Mouse (Mus musculus) hindbrain, postnatal 0 days (tissue): ENCODE data around the gene Wnk1. TPM values are rescaled to one million over a fixed set of nuclear protein-coding genes. Genes with fewer than 3 reads are reported as not detected.

ENCODE experiments used
- ATAC-seq: fragments of 200-750 bp; cut with Nextera tagmentation; 2 replicates; pipeline ENCODE4 v1.8.0; 2017; ENCODE audit warnings: mild to moderate bottlenecking, moderate TSS enrichment, moderate library complexity
- DNase-seq: peaks from one replicate; pipeline ENCODE4 v3.0.0-alpha.2; 2015; ENCODE audit warnings: low spot score
- H3K27ac ChIP-seq: fragments of 300-500 bp; sonication (generic); 2 replicates; pipeline ENCODE4 v1.5.1; 2014; ENCODE audit warnings: mild to moderate bottlenecking
- H3K27me3 ChIP-seq: fragments of 300-500 bp; sonication (generic); 2 replicates; pipeline ENCODE4 v1.6.1; 2014; ENCODE audit warnings: low read length, mixed read lengths; ENCODE audit not compliant: insufficient read depth
- H3K36me3 ChIP-seq: fragments of 300-500 bp; sonication (generic); 2 replicates; pipeline ENCODE4 v1.6.1; 2014; ENCODE audit warnings: low read length, mixed read lengths; ENCODE audit not compliant: insufficient read depth
- H3K4me1 ChIP-seq: fragments of 300-500 bp; sonication (generic); 2 replicates; pipeline ENCODE4 v1.6.1; 2014; ENCODE audit warnings: antibody characterized with exemption, low read length, mixed read lengths; ENCODE audit not compliant: insufficient read depth
- H3K4me2 ChIP-seq: fragments of 300-500 bp; sonication (generic); 2 replicates; pipeline ENCODE4 v1.6.1; 2014; ENCODE audit warnings: low read depth, mild to moderate bottlenecking, low read length, moderate library complexity, mixed read lengths
- H3K4me3 ChIP-seq: fragments of 300-500 bp; sonication (generic); 2 replicates; pipeline ENCODE4 v1.5.1; 2014; ENCODE audit warnings: low read length
- H3K9ac ChIP-seq: fragments of 300-500 bp; sonication (generic); replicated peaks from 2 replicates; pipeline ENCODE4 v1.6.1; 2014; ENCODE audit warnings: mild to moderate bottlenecking, low read length, moderate library complexity, mixed read lengths
- H3K9me3 ChIP-seq: fragments of 300-500 bp; sonication (generic); 2 replicates; pipeline ENCODE4 v1.6.1; 2016; ENCODE audit warnings: low read length, mixed read lengths
- CTCF ChIP-seq: IDR thresholded peaks from 2 replicates; pipeline ENCODE4 v1.5.1; 2016; ENCODE audit warnings: antibody characterized with exemption, control low read depth, low read depth
- WGBS: fragments of 180-500 bp; shearing (Covaris S2); extraction: QIAGEN DNeasy Blood & Tissue Kit; methylation state at CpG from one replicate; pipeline ENCODE4 v1.1.7; 2014; 5-methylcytosine and 5-hydroxymethylcytosine counted together
- polyA plus RNA-seq: library from polyadenylated mRNA; unstranded; fragments of >200 nt; fragmentation: Nextera tagmentation; extraction: Ambion mirVana; gene quantifications from 2 replicates; pipeline ENCODE4 v1.2.1, GENCODE M21; 2015
- total RNA-seq: library from RNA; depleted of rRNA; stranded (reverse); fragments of >200 nt; gene quantifications from 2 replicates; pipeline ENCODE4 v1.2.3, GENCODE M21; 2014

Gene Wnk1
- total and polyA plus RNA-seq, 2 experiments from 2014 or later, result 42.8 to 133 TPM

GRCm38 (mm10) chr6:120024577-120024976, 13.9 kb downstream of the Wnk1 start:
- H3K4me2 ChIP-seq, result no peak overlapping the region
- no peak overlapping the region for H3K9ac ChIP-seq
- DNase-seq (no peak), ATAC-seq (no peak)
- H3K9me3 ChIP-seq, result no peaks in the 10 kb centered on the region
- no peaks in the 10 kb centered on the region for H3K27me3 ChIP-seq
- no peak for TF ChIP-seq CTCF
- no peaks in the 10 kb centered on the region for H3K4me1 ChIP-seq
- H3K36me3 ChIP-seq, result no peaks in the 10 kb centered on the region
- no peak overlapping the region for H3K4me3 ChIP-seq
- H3K27ac ChIP-seq, result no peak overlapping the region

DNA sequence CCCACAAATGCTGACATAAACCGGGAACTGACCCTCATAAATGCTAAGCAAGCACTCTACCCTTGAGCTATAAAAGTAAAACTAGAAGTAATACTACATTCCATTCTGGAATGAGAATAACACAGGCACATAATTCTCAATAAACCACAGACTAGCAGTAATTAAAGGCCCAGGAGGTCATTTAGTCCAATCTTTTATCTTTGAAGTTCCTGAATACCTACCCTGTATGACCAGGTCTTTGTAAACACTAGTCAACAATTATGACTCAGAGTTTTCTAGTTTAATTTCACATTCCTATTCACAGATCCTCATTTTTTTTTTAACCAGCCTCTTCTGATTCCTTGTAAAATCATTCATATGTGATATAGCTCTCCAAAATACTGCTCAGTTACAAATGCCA, 14.7 kb downstream of the Wnk1 start:
- no peak for TF ChIP-seq CTCF
- ATAC-seq (no peak), DNase-seq (no peak)
- Histone ChIP-seq H3K4me1 (no peaks in the 10 kb centered on the region), H3K36me3 (no peaks in the 10 kb centered on the region), H3K9ac (no peak overlapping the region), H3K27ac (no peak overlapping the region), H3K9me3 (no peaks in the 10 kb centered on the region), H3K27me3 (no peaks in the 10 kb centered on the region), H3K4me2 (no peak overlapping the region), H3K4me3 (no peak overlapping the region)
- 91% methylated on average over 1 of the region's 1 CpGs for WGBS

GRCm38 (mm10) chr6:120022042-120022441, 16.4 kb downstream of the Wnk1 start:
- H3K27ac ChIP-seq, result no peak overlapping the region
- DNase-seq, result no peak
- H3K9me3 ChIP-seq, result no peaks in the 10 kb centered on the region
- 84% methylated on average over 3 of the region's 3 CpGs for WGBS
- TF ChIP-seq CTCF, result no peak
- ATAC-seq, result no peak
- H3K9ac ChIP-seq, result no peak overlapping the region
- H3K4me3 ChIP-seq, result no peak overlapping the region
- no peaks in the 10 kb centered on the region for H3K36me3 ChIP-seq
- no peaks in the 10 kb centered on the region for H3K4me1 ChIP-seq
- no peak overlapping the region for H3K4me2 ChIP-seq
- no peaks in the 10 kb centered on the region for H3K27me3 ChIP-seq

DNA sequence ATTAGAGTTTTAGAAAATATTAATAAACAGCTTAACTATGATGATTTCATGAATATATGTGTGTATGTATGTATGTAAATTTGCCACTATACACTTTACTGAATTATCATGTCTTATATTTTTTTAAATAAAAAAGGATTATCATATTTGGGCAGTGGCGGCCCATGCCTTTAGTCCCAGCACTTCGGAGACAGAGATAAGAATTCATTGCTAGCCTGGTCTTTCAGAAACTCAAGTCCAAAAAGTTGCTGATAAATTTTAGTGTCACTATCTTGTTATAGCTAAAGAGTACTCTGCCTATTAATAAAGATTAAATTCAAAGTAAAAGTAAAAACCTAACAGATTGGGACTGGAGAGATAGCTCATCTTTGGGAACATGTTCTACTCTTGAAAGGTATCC, 18.8 kb downstream of the Wnk1 start:
- no peaks in the 10 kb centered on the region for H3K4me1 ChIP-seq
- no peak for DNase-seq
- no peaks in the 10 kb centered on the region for H3K27me3 ChIP-seq
- 99% methylated on average over 2 of the region's 2 CpGs for WGBS
- no peaks in the 10 kb centered on the region for H3K9me3 ChIP-seq
- no peak for ATAC-seq
- H3K4me3 ChIP-seq, result no peak overlapping the region
- H3K27ac ChIP-seq, result no peak overlapping the region
- no peak overlapping the region for H3K9ac ChIP-seq
- H3K4me2 ChIP-seq, result no peak overlapping the region
- TF ChIP-seq CTCF, result no peak
- H3K36me3 ChIP-seq, result no peaks in the 10 kb centered on the region

DNA sequence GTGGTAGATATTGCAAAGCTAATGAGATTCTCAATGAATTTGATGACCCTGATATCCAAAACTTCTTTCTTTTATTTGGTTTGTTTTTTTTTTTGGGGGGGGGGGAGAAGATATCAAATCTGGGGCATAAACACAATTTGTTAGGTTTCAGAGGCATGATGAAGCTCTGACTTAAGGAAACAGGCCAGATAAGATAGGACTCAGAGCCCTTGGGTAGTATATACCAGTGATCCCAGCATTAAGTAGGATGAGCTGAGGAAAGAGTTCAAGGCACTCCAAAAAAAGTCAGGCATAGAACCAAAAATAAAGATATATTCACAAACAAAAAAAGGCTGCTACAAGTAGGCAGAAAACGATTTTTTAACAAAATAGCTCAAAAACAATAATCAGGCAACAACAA, 25.3 kb downstream of the Wnk1 start:
- Histone ChIP-seq H3K27me3 (no peaks in the 10 kb centered on the region), H3K9me3 (no peaks in the 10 kb centered on the region), H3K27ac (no peak overlapping the region), H3K36me3 (no peaks in the 10 kb centered on the region), H3K4me3 (no peak overlapping the region), H3K4me2 (no peak overlapping the region), H3K4me1 (no peaks in the 10 kb centered on the region), H3K9ac (no peak overlapping the region)
- ATAC-seq (no peak), DNase-seq (no peak)
- no peak for TF ChIP-seq CTCF
- WGBS, result 79% methylated on average over 1 of the region's 1 CpGs

GRCm38 (mm10) chr6:120011440-120011839, 27.0 kb downstream of the Wnk1 start:
- H3K4me3 ChIP-seq, result no peak overlapping the region
- ATAC-seq (no peak), DNase-seq (no peak)
- H3K27ac ChIP-seq, result no peak overlapping the region
- H3K4me1 ChIP-seq, result no peaks in the 10 kb centered on the region
- no peak overlapping the region for H3K9ac ChIP-seq
- WGBS, result 95% methylated on average over 1 of the region's 1 CpGs
- TF ChIP-seq CTCF, result no peak
- H3K27me3 ChIP-seq, result no peaks in the 10 kb centered on the region
- no peaks in the 10 kb centered on the region for H3K36me3 ChIP-seq
- no peak overlapping the region for H3K4me2 ChIP-seq
- H3K9me3 ChIP-seq, result no peaks in the 10 kb centered on the region

DNA sequence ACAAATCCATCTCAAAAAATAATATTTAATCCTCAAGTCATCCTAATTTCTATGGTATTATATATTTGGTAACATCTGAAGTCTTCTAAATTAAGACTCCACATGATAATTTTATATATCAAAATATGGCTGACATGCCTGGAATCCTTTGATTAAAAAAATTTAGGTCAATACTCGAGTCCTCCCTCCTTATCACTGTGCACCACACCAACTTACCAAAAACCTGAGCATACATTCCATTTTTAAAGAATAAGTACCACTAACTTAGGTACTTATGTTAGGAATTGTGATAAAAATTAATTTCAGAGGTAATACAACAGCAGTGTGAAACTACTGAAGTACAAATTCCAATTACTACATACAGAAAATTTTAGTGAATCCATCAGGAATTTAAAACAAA, 27.5 kb downstream of the Wnk1 start:
- H3K36me3 ChIP-seq, result no peaks in the 10 kb centered on the region
- ATAC-seq (no peak), DNase-seq (no peak)
- no peak overlapping the region for H3K9ac ChIP-seq
- H3K4me2 ChIP-seq, result no peak overlapping the region
- H3K27me3 ChIP-seq, result no peaks in the 10 kb centered on the region
- TF ChIP-seq CTCF, result no peak
- H3K9me3 ChIP-seq, result no peaks in the 10 kb centered on the region
- no peak overlapping the region for H3K27ac ChIP-seq
- no peak overlapping the region for H3K4me3 ChIP-seq
- H3K4me1 ChIP-seq, result no peaks in the 10 kb centered on the region
- 89% methylated on average over 1 of the region's 1 CpGs for WGBS
